Mouse (Mus musculus) ZHBTc4 (cell line): Measurements from ENCODE around the gene Ankdd1b.

Source experiments
- DNase-seq: peaks from one replicate; pipeline ENCODE4 v3.0.0-alpha.2; 2011; ENCODE audit warnings: low read depth, low spot score

Ankdd1b gene

DNA sequence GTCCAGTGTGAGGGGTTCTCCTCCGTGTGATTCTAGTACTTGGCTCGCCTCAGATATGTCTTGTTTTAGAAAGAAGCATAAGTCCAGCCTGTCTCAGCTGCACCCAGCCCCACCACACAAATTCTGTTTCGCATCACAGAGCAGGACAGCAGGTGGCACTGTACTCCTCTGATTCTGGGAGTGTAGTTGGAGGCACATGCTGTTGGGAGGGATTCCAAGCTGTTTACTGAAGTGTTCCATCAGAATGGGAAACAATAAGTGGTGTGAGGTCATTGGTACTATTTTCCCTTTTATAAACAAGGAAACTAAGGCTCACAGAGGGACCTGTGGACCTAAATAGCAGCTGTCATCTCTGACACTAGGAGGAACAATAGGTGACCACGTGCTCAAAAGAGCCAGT lies 64.0 kb downstream of the Ankdd1b start:
- peak; percentile 42 for DNase-seq

- DNase-seq = no peak
Observed at GRCm38 (mm10) chr13:96405518-96405917, 65.5 kb downstream of the Ankdd1b start.

- DNase-seq = no peak
Observed at GRCm38 (mm10) chr13:96401251-96401650, 69.7 kb downstream of the Ankdd1b start.

- DNase-seq = no peak
Observed at GRCm38 (mm10) chr13:96389301-96389700, 81.7 kb downstream of the Ankdd1b start.

DNA sequence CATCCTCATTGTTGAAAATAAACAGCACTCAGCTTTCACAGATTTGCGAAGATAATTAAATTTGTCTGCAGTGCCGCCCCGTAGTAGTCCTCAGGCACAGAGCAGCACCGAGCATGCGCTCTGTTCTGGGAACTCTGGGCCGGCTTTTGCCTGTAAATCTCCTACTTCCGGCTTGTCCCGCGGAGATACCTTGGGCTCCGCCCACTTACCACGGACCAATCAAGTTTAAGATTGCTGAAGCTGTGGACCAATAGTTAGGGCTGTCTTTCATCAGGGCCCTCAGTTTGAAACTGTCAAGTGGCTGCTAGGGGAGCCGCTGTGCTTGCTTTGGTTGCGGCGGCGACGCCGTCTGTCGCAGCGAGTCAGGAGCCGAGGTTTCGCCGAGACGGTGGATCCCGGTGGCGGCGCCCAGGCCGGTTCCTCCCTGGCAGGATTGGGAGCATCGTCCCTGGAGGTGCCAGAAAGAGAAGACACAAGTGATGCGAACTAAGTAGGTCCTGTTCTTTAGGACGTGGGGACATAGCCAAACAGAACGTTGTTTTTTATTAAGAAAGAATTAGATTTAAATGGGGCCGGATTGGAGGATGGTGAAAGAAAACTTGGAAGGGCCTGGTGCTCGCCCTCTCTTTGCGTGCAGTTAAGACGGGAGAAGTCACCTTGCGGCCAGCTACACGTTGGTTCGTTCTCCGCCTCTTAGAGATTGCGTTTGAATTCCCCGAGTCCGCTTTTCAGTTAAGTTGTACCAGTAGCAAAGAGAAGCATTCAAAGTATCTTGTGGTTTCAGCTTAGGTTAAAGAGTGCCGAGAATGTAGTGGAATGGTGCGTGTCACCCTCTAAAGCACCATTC lies 82.7 kb downstream of the Ankdd1b start, which contains the start of gene Poc5:
Gene Poc5 (plus strand): TSS at position 253 of the 847 bp plus-strand sequence.
- DNase-seq = peak; percentile 98

DNA sequence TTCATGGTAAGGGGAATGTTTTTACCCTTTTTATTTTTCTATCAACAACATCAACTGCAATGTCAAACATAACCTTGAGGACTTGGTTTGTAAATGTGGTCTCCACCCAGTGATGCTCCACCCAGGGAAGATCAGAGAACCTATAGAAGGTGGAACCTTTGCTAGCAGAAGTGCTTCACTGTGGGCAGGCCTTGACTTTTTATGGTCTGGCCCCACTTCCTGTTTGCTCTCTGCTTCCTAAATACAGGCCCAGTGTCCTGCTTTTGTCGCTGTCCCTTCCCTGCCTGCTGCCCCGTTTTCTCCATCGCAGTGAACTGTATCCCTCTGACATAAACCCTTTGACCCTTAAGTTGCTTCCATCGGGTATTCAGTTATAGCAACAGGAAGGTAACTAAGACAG lies 93.1 kb downstream of the Ankdd1b start:
- DNase-seq = no peak

DNA sequence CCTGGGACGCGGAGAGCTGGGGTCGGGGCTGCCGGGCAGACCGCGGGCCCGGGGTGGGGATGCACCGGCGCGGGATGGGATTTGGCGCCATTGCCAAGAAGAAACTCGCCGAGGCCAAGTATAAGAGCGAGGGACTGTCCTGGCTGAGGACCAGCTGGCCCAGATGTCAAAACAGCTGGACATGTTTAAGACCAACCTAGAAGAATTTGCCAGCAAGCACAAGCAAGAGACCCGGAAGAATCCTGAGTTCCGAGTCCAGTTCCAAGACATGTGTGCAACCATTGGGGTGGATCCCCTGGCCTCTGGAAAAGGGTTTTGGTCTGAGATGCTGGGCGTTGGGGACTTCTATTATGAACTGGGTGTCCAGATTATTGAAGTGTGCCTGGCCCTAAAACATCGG lies 94.1 kb downstream of the Ankdd1b start:
- DNase-seq = no peak

DNA sequence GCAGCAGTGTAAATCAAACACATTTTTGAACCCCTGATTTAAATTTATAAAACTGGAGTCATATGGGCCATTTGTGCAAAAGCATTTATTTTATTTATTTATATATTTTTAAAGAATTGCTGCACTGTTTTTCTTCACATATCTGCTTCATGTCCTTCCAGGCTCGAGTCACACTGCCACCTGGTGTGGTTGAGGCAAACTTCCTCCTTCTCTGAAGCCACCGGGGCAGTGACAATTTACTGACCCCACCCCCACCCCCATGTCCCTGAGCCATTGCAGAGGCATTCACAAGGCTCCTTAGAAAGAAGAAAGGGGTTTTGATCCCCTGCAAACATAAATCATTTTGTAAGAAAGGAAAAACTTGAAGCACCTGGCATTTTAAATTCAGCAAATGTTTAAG lies 95.5 kb downstream of the Ankdd1b start:
- DNase-seq = peak; percentile 61
